In genomic region chr4:128789646-128790045, GRCm38 (mm10) we compare ENCODE assay signal across 12 mouse cellular contexts. TPM values are rescaled to one million over a fixed set of nuclear protein-coding genes. Genes with fewer than 3 reads are reported as not detected.
DNase-seq lines count a peak whose midpoint lies in the region; ATAC-seq lines count a peak whose summit lies in the region.
"Had no signal": no experiment of that assay in that cellular context is flagged by ENCODE, and none has a peak within 500 bp of the region (broad histone marks: within the 10 kb centered on the region; RNA-seq: fewer than 3 reads in every experiment).

No protein-coding gene starts in this region.

- no peak overlapping the region for H3K4me3 ChIP-seq in hindbrain, embryonic 13.5 days
- H3K4me3 ChIP-seq in hindbrain, embryonic 16.5 days (ENCODE audit: low read length), result no peak overlapping the region
- H3K4me3 ChIP-seq in liver, embryonic 12.5 days, result peak overlapping the region; percentile 30
- H3K4me3 ChIP-seq in stomach, embryonic 14.5 days (ENCODE audit: low read depth, low read length), result no peak overlapping the region
- H3K4me3 ChIP-seq: neural tube, embryonic 12.5 days had no signal

- no peak overlapping the region for H3K4me2 ChIP-seq in hindbrain, embryonic 13.5 days
- no peak overlapping the region for H3K4me2 ChIP-seq in hindbrain, embryonic 16.5 days (ENCODE audit: low read length)
- peak overlapping the region; percentile 47 for H3K4me2 ChIP-seq in liver, embryonic 12.5 days
- H3K4me2 ChIP-seq in stomach, embryonic 14.5 days (replicated peaks; ENCODE audit: low read depth, low read length), result no peak overlapping the region
- H3K4me2 ChIP-seq: neural tube, embryonic 12.5 days had no signal

- no peak overlapping the region for H3K27ac ChIP-seq in hindbrain, embryonic 13.5 days
- H3K27ac ChIP-seq in hindbrain, embryonic 16.5 days (ENCODE audit: low read depth, low read length), result no peak overlapping the region
- no peak overlapping the region for H3K27ac ChIP-seq in liver, embryonic 12.5 days
- no peak overlapping the region for H3K27ac ChIP-seq in stomach, embryonic 14.5 days (ENCODE audit: low read length)
- H3K27ac ChIP-seq: neural tube, embryonic 12.5 days had no signal

- DNase-seq in kidney, adult 11 months, result peak; percentile 63
- no peak for DNase-seq in Muller cell, postnatal 12 days (ENCODE audit: inconsistent ontology term)
- DNase-seq in heart, postnatal 36 days, result no peak
- DNase-seq: spleen, adult 18-20 months had no signal

- H3K36me3 ChIP-seq in hindbrain, embryonic 13.5 days, result peaks cover 69% of the 10 kb centered on the region
- peaks cover 27% of the 10 kb centered on the region for H3K36me3 ChIP-seq in hindbrain, embryonic 16.5 days (ENCODE audit: control insufficient read depth, insufficient read depth, low read length)
- H3K36me3 ChIP-seq in liver, embryonic 12.5 days, result peaks cover 71% of the 10 kb centered on the region
- H3K36me3 ChIP-seq in stomach, embryonic 14.5 days (ENCODE audit: control insufficient read depth, insufficient read depth, low read length), result peaks cover 52% of the 10 kb centered on the region

- no peaks in the 10 kb centered on the region for H3K9me3 ChIP-seq in hindbrain, embryonic 13.5 days
- no peaks in the 10 kb centered on the region for H3K9me3 ChIP-seq in hindbrain, embryonic 16.5 days (ENCODE audit: control insufficient read depth, low read length)
- H3K9me3 ChIP-seq in liver, embryonic 12.5 days (replicated peaks), result no peaks in the 10 kb centered on the region
- no peaks in the 10 kb centered on the region for H3K9me3 ChIP-seq in stomach, embryonic 14.5 days (ENCODE audit: control insufficient read depth, low read depth, low read length)
- H3K9me3 ChIP-seq: neural tube, embryonic 12.5 days had no signal

- intact Hi-C loops in heart, postnatal 36 days (cut with DNase I), result no loop called here

- no peaks in the 10 kb centered on the region for H3K27me3 ChIP-seq in hindbrain, embryonic 13.5 days
- no peaks in the 10 kb centered on the region for H3K27me3 ChIP-seq in hindbrain, embryonic 16.5 days (replicated peaks; ENCODE audit: control insufficient read depth, insufficient read depth, low read length)
- no peaks in the 10 kb centered on the region for H3K27me3 ChIP-seq in liver, embryonic 12.5 days (replicated peaks)
- H3K27me3 ChIP-seq in stomach, embryonic 14.5 days (ENCODE audit: control insufficient read depth, insufficient read depth, low read length), result no peaks in the 10 kb centered on the region
- H3K27me3 ChIP-seq: neural tube, embryonic 12.5 days had no signal

- 47% methylated on average over 18 of the region's 18 CpGs for WGBS in hindbrain, embryonic 13.5 days
- WGBS in hindbrain, embryonic 16.5 days, result 47% methylated on average over 18 of the region's 18 CpGs
- 63% methylated on average over 18 of the region's 18 CpGs for whole genome bisulfite sequencing in liver, embryonic 12.5 days (ENCODE audit: insufficient replicate concordance)
- 43% methylated on average over 18 of the region's 18 CpGs for WGBS in stomach, embryonic 14.5 days

- H3K4me1 ChIP-seq in hindbrain, embryonic 13.5 days (replicated peaks), result peaks cover 27% of the 10 kb centered on the region
- no peaks in the 10 kb centered on the region for H3K4me1 ChIP-seq in hindbrain, embryonic 16.5 days (ENCODE audit: control insufficient read depth, insufficient read depth, low read depth, low read length)
- H3K4me1 ChIP-seq in liver, embryonic 12.5 days, result peaks cover 24% of the 10 kb centered on the region
- H3K4me1 ChIP-seq in stomach, embryonic 14.5 days (ENCODE audit: control insufficient read depth, insufficient read depth, low read length), result no peaks in the 10 kb centered on the region

- no peak for ATAC-seq in hindbrain, embryonic 13.5 days (ENCODE audit: low FRiP score)
- ATAC-seq in hindbrain, embryonic 16.5 days, result no peak
- no peak for ATAC-seq in liver, embryonic 12.5 days
- ATAC-seq in stomach, embryonic 14.5 days (ENCODE audit: insufficient number of reproducible peaks, insufficient read depth, low FRiP score, low read depth), result peak; percentile 51
- no peak for ATAC-seq in frontal cortex, adult (ENCODE audit: low TSS enrichment)
- ATAC-seq: activated CD4-positive, CD25-positive, alpha-beta regulatory T cell, adult 4 months had no signal

- H3K9ac ChIP-seq in hindbrain, embryonic 13.5 days, result peak overlapping the region; percentile 19; the same call in 1 of the 2 replicates
- no peak overlapping the region for H3K9ac ChIP-seq in hindbrain, embryonic 16.5 days (ENCODE audit: low read depth, low read length)
- no peak overlapping the region for H3K9ac ChIP-seq in liver, embryonic 12.5 days
- H3K9ac ChIP-seq in stomach, embryonic 14.5 days (replicated peaks; ENCODE audit: low read depth, low read length), result no peak overlapping the region
- H3K9ac ChIP-seq: neural tube, embryonic 12.5 days had no signal

RNA-seq across cellular contexts. Expression of gene Zfp362, which starts 16.2 kb away (rescaled TPM):
- 36.9 and 39.0 TPM in 2 replicates for polyA plus RNA-seq in hindbrain, embryonic 13.5 days (2015; fragmentation: Nextera tagmentation; extraction: Ambion mirVana)
- polyA plus RNA-seq in hindbrain, embryonic 16.5 days (2015; fragmentation: Nextera tagmentation; extraction: Ambion mirVana), result 29.8 and 33.2 TPM in 2 replicates
- polyA plus RNA-seq in liver, embryonic 12.5 days (2016; fragmentation: Nextera tagmentation; extraction: Ambion mirVana), result 12.1 and 12.6 TPM in 2 replicates
- 31.2 and 32.3 TPM in 2 replicates for polyA plus RNA-seq in stomach, embryonic 14.5 days (2014; fragmentation: Nextera tagmentation; extraction: Ambion mirVana)
- 10 to 100 TPM; 12.5 to 14.3 TPM for total RNA-seq in heart, postnatal 36 days (2021)

RNA-seq across cellular contexts. Expression of gene A3galt2, which starts 34.5 kb away (rescaled TPM):
- 0.38 and 0.53 TPM in 2 replicates for polyA plus RNA-seq in hindbrain, embryonic 13.5 days (2015; fragmentation: Nextera tagmentation; extraction: Ambion mirVana)
- polyA plus RNA-seq in hindbrain, embryonic 16.5 days (2015; fragmentation: Nextera tagmentation; extraction: Ambion mirVana), result 0.23 and 0.36 TPM in 2 replicates
- 0.04 and 0.06 TPM in 2 replicates for polyA plus RNA-seq in liver, embryonic 12.5 days (2016; fragmentation: Nextera tagmentation; extraction: Ambion mirVana)
- 0.20 and 0.27 TPM in 2 replicates for polyA plus RNA-seq in stomach, embryonic 14.5 days (2014; fragmentation: Nextera tagmentation; extraction: Ambion mirVana)
- total RNA-seq in heart, postnatal 36 days (2021), result under 1 TPM in 1 of 2 experiments, not detected in 1; 0.08 TPM
- total RNA-seq: granulocyte monocyte progenitor cell, adult 5-6 weeks had no signal
- polyA plus RNA-seq: activated CD4-positive, CD25-positive, alpha-beta regulatory T cell, adult 4 months had no signal
